In genomic region chr19:6968491-6969271, GRCm38 (mm10) we compare ENCODE assay signal across 8 mouse cellular contexts. TPM values are rescaled to one million over a fixed set of nuclear protein-coding genes. Genes with fewer than 3 reads are reported as not detected.
A peak's percentile ranks its signal among the peaks of the same experiment; 100 is the strongest.
DNase-seq lines count a peak whose midpoint lies in the region; ATAC-seq and TF ChIP-seq lines count a peak whose summit lies in the region.

No protein-coding gene starts in this region.

- H3K4me3 ChIP-seq in layer of hippocampus, adult 2 months: peak overlapping the region; percentile 53
- peak overlapping the region; percentile 52 for H3K4me3 ChIP-seq in embryonic facial prominence, embryonic 11.5 days (ENCODE audit: low read depth, low read length)
- H3K4me3 ChIP-seq in kidney, adult 2 months (ENCODE audit: insufficient read depth, low read depth, low read length): peak overlapping the region; percentile 81
- peak overlapping the region; percentile 77 for H3K4me3 ChIP-seq in lung, embryonic 16.5 days (ENCODE audit: low read length)

- no peak for ATAC-seq in embryonic facial prominence, embryonic 11.5 days (replicated peaks; ENCODE audit: insufficient number of reproducible peaks, low FRiP score, low TSS enrichment, low read depth)
- peak; percentile 10 for ATAC-seq in lung, embryonic 16.5 days (ENCODE audit: low read depth)
- no peak for ATAC-seq in megakaryocyte-erythroid progenitor cell, adult 5-6 weeks (replicated peaks; ENCODE audit: low FRiP score, low TSS enrichment, poor library complexity, severe bottlenecking)

- no peak for TF ChIP-seq POLR2A in kidney, adult 2 months (IDR thresholded peaks at IDR 0.05; ENCODE audit: low read depth, low read length)

- no peak for TF ChIP-seq CTCF in layer of hippocampus, adult 2 months (conservative IDR thresholded peaks at IDR 0.05)
- no peak for TF ChIP-seq CTCF in kidney, adult 2 months (conservative IDR thresholded peaks at IDR 0.05; ENCODE audit: insufficient read depth, insufficient read length, low read depth, low read length)

- peak overlapping the region; percentile 77 for H3K4me2 ChIP-seq in embryonic facial prominence, embryonic 11.5 days (ENCODE audit: low read depth, low read length)
- peak overlapping the region; percentile 79 for H3K4me2 ChIP-seq in lung, embryonic 16.5 days (ENCODE audit: low read depth, low read length)

- H3K27me3 ChIP-seq in embryonic facial prominence, embryonic 11.5 days (ENCODE audit: control insufficient read depth, insufficient read depth, low read length): no peaks in the 10 kb centered on the region
- H3K27me3 ChIP-seq in kidney, adult 2 months (replicated peaks; ENCODE audit: control insufficient read depth, insufficient read depth, low read length): no peaks in the 10 kb centered on the region
- H3K27me3 ChIP-seq in lung, embryonic 16.5 days (ENCODE audit: control insufficient read depth, insufficient read depth, low read depth, low read length): no peaks in the 10 kb centered on the region

- peak overlapping the region; percentile 72; the same call in 1 of the 2 replicates for H3K27ac ChIP-seq in layer of hippocampus, adult 2 months
- H3K27ac ChIP-seq in embryonic facial prominence, embryonic 11.5 days (replicated peaks; ENCODE audit: low read depth, low read length): no peak overlapping the region
- 0 out of 2 replicates have a peak overlapping the region, but pooled peaks have one; percentile 13 for H3K27ac ChIP-seq in kidney, adult 2 months (ENCODE audit: insufficient read depth, low read depth, low read length)
- H3K27ac ChIP-seq in lung, embryonic 16.5 days (ENCODE audit: low read length): peak overlapping the region; percentile 30; the same call in 1 of the 2 replicates

- peak overlapping the region; percentile 53 for H3K9ac ChIP-seq in embryonic facial prominence, embryonic 11.5 days (replicated peaks; ENCODE audit: low read length)
- peak overlapping the region; percentile 87 for H3K9ac ChIP-seq in lung, embryonic 16.5 days (ENCODE audit: low read length)

- WGBS in embryonic facial prominence, embryonic 11.5 days: 10% methylated on average over 15 of the region's 15 CpGs
- 5% methylated on average over 15 of the region's 15 CpGs for WGBS in kidney, adult 2 months
- 5% methylated on average over 15 of the region's 15 CpGs for WGBS in lung, embryonic 16.5 days

- peaks cover 2% of the 10 kb centered on the region for H3K4me1 ChIP-seq in embryonic facial prominence, embryonic 11.5 days (ENCODE audit: control insufficient read depth, insufficient read depth, low read length)
- peaks cover 8% of the 10 kb centered on the region; the same call in 1 of the 2 replicates for H3K4me1 ChIP-seq in kidney, adult 2 months (ENCODE audit: control insufficient read depth, insufficient read depth, low read length)
- H3K4me1 ChIP-seq in lung, embryonic 16.5 days (replicated peaks; ENCODE audit: control insufficient read depth, insufficient read depth, low read length): peaks cover 21% of the 10 kb centered on the region

- no peak for DNase-seq in layer of hippocampus, adult 2 months (ENCODE audit: low spot score in 2 of 2)
- DNase-seq in layer of hippocampus, postnatal 25 days (ENCODE audit: extremely low spot score in 1 of 2, low spot score in 1 of 2): no peak
- DNase-seq in embryonic facial prominence, embryonic 11.5 days (ENCODE audit: low spot score): peak; percentile 25
- DNase-seq in kidney, adult 2 months: peak; percentile 62
- peak; percentile 37 for DNase-seq in thymus, postnatal 25 days
- DNase-seq in frontal cortex, postnatal 14 days (ENCODE audit: low spot score in 2 of 2): no peak

- H3K9me3 ChIP-seq in embryonic facial prominence, embryonic 11.5 days (replicated peaks; ENCODE audit: control insufficient read depth, low read length): no peaks in the 10 kb centered on the region
- no peaks in the 10 kb centered on the region for H3K9me3 ChIP-seq in lung, embryonic 16.5 days (ENCODE audit: control insufficient read depth, low read length)

- H3K36me3 ChIP-seq in embryonic facial prominence, embryonic 11.5 days (replicated peaks; ENCODE audit: control insufficient read depth, insufficient read depth, low read depth, low read length): peaks cover 3% of the 10 kb centered on the region; the same call in 1 of the 2 replicates
- H3K36me3 ChIP-seq in kidney, adult 2 months (ENCODE audit: control insufficient read depth, insufficient read depth, low read length): peaks cover 1% of the 10 kb centered on the region; the same call in 1 of the 2 replicates
- peaks cover 20% of the 10 kb centered on the region for H3K36me3 ChIP-seq in lung, embryonic 16.5 days (ENCODE audit: control insufficient read depth, insufficient read depth, low read length)

RNA-seq across cellular contexts. Expression of gene Ppp1r14b, which starts 6.1 kb away (rescaled TPM):
- total RNA-seq in layer of hippocampus, adult 2 months (2021): 10 to 100 TPM; 68.2 to 71.4 TPM
- total RNA-seq in layer of hippocampus, postnatal 25 days (2021): 10 to 100 TPM; 63.3 to 69.8 TPM
- 247 and 268 TPM in 2 replicates for polyA plus RNA-seq in embryonic facial prominence, embryonic 11.5 days (2014; fragmentation: Nextera tagmentation; extraction: Ambion mirVana)
- polyA plus RNA-seq in kidney, adult 2 months (2012; rRNA removed): 48.7 and 55.3 TPM in 2 replicates
- polyA plus RNA-seq in lung, embryonic 16.5 days (2015; fragmentation: Nextera tagmentation; extraction: Ambion mirVana): 41.4 and 44.8 TPM in 2 replicates
- 316 and 412 TPM in 2 replicates for total RNA-seq in megakaryocyte-erythroid progenitor cell, adult 5-6 weeks (2014; fragmentation: Nextera tagmentation)
- 174 and 192 TPM in 2 replicates for total RNA-seq in megakaryocyte-erythroid progenitor cell, adult 5-6 weeks (2017)

RNA-seq across cellular contexts. Expression of gene Plcb3, which starts 7.6 kb away (rescaled TPM):
- 10 to 100 TPM; 14.8 to 17.4 TPM for total RNA-seq in layer of hippocampus, adult 2 months (2021)
- total RNA-seq in layer of hippocampus, postnatal 25 days (2021): 10 to 100 TPM; 14.8 to 16.0 TPM
- polyA plus RNA-seq in embryonic facial prominence, embryonic 11.5 days (2014; fragmentation: Nextera tagmentation; extraction: Ambion mirVana): 22.6 and 26.8 TPM in 2 replicates
- polyA plus RNA-seq in kidney, adult 2 months (2012; rRNA removed): 40.2 and 53.7 TPM in 2 replicates
- 49.1 and 49.8 TPM in 2 replicates for polyA plus RNA-seq in lung, embryonic 16.5 days (2015; fragmentation: Nextera tagmentation; extraction: Ambion mirVana)
- total RNA-seq in megakaryocyte-erythroid progenitor cell, adult 5-6 weeks (2014; fragmentation: Nextera tagmentation): 12.1 and 18.6 TPM in 2 replicates
- total RNA-seq in megakaryocyte-erythroid progenitor cell, adult 5-6 weeks (2017): 4.3 and 4.8 TPM in 2 replicates

RNA-seq across cellular contexts. Expression of gene Fkbp2, which starts 11.6 kb away (rescaled TPM):
- total RNA-seq in layer of hippocampus, adult 2 months (2021): 10 to 100 TPM; 81.1 to 83.7 TPM
- total RNA-seq in layer of hippocampus, postnatal 25 days (2021): 10 to 100 TPM; 88.6 to 93.9 TPM
- 65.1 and 65.2 TPM in 2 replicates for polyA plus RNA-seq in embryonic facial prominence, embryonic 11.5 days (2014; fragmentation: Nextera tagmentation; extraction: Ambion mirVana)
- 96.3 and 136 TPM in 2 replicates for polyA plus RNA-seq in kidney, adult 2 months (2012; rRNA removed)
- 125 and 151 TPM in 2 replicates for polyA plus RNA-seq in lung, embryonic 16.5 days (2015; fragmentation: Nextera tagmentation; extraction: Ambion mirVana)
- 63.5 and 120 TPM in 2 replicates for total RNA-seq in megakaryocyte-erythroid progenitor cell, adult 5-6 weeks (2014; fragmentation: Nextera tagmentation)
- 72.8 and 85.4 TPM in 2 replicates for total RNA-seq in megakaryocyte-erythroid progenitor cell, adult 5-6 weeks (2017)

RNA-seq across cellular contexts. Expression of gene Vegfb, which starts 18.8 kb away (rescaled TPM):
- 10 to 100 TPM; 85.2 to 88.0 TPM for total RNA-seq in layer of hippocampus, adult 2 months (2021)
- 10 to 100 TPM; 83.2 to 85.2 TPM for total RNA-seq in layer of hippocampus, postnatal 25 days (2021)
- polyA plus RNA-seq in embryonic facial prominence, embryonic 11.5 days (2014; fragmentation: Nextera tagmentation; extraction: Ambion mirVana): 26.7 and 30.5 TPM in 2 replicates
- 82.9 and 83.0 TPM in 2 replicates for polyA plus RNA-seq in kidney, adult 2 months (2012; rRNA removed)
- polyA plus RNA-seq in lung, embryonic 16.5 days (2015; fragmentation: Nextera tagmentation; extraction: Ambion mirVana): 20.8 and 28.9 TPM in 2 replicates
- total RNA-seq in megakaryocyte-erythroid progenitor cell, adult 5-6 weeks (2014; fragmentation: Nextera tagmentation): 56.3 and 71.4 TPM in 2 replicates
- 13.2 and 16.9 TPM in 2 replicates for total RNA-seq in megakaryocyte-erythroid progenitor cell, adult 5-6 weeks (2017)

RNA-seq across cellular contexts. Expression of gene Dnajc4, which starts 23.7 kb away (rescaled TPM):
- total RNA-seq in layer of hippocampus, adult 2 months (2021): 10 to 100 TPM; 26.1 to 27.6 TPM
- total RNA-seq in layer of hippocampus, postnatal 25 days (2021): 10 to 100 TPM; 21.9 to 23.5 TPM
- polyA plus RNA-seq in embryonic facial prominence, embryonic 11.5 days (2014; fragmentation: Nextera tagmentation; extraction: Ambion mirVana): 16.1 and 18.0 TPM in 2 replicates
- 48.8 and 50.1 TPM in 2 replicates for polyA plus RNA-seq in kidney, adult 2 months (2012; rRNA removed)
- polyA plus RNA-seq in lung, embryonic 16.5 days (2015; fragmentation: Nextera tagmentation; extraction: Ambion mirVana): 26.4 and 30.3 TPM in 2 replicates
- total RNA-seq in megakaryocyte-erythroid progenitor cell, adult 5-6 weeks (2014; fragmentation: Nextera tagmentation): 15.0 and 17.0 TPM in 2 replicates
- 8.5 and 11.5 TPM in 2 replicates for total RNA-seq in megakaryocyte-erythroid progenitor cell, adult 5-6 weeks (2017)

Comparison
In these comparisons a context has a peak if more than half of its experiments do, and no peak if none do; other contexts are left out.
1. DNase-seq: peak in embryonic facial prominence, embryonic 11.5 days (single experiment), kidney, adult 2 months (single experiment) and thymus, postnatal 25 days (single experiment); none in layer of hippocampus, adult 2 months (0 of 2), layer of hippocampus, postnatal 25 days (0 of 2) and frontal cortex, postnatal 14 days (0 of 2).
2. Peak in every context shown above with its lines, with median percentiles within 50 percentile points of each other: H3K4me3 ChIP-seq.